Comparison of ENCODE assay signal across 15 mouse cellular contexts in the genomic region with DNA sequence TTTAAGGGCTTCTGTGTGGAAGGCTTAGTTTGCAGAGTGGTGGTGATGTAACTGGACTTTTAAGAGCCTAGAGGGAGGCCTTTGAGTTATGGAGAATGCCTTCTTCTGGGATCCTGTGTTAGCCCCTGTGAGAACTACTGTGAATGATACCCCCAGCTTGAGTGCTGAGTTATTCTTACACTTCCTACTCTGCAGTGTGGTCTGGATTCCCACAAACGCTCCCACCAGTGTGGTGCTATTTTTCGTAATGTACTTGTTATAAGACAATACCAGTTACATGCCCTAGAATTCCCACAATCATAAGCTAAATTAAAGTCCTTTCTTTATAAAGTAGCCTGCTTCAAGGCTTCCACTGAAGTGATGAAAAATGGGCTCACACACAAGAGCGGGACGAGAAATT.
"Had no signal": no experiment of that assay in that cellular context is flagged by ENCODE, and none has a peak within 500 bp of the region (broad histone marks: within the 10 kb centered on the region; RNA-seq: fewer than 3 reads in every experiment).

No protein-coding gene starts in this region.

- H3K4me2 ChIP-seq: neural tube, embryonic 13.5 days; neural tube, embryonic 15.5 days; stomach, embryonic 15.5 days had no signal

- H3K4me3 ChIP-seq: neural tube, embryonic 13.5 days; neural tube, embryonic 15.5 days; stomach, embryonic 15.5 days had no signal

- H3K9ac ChIP-seq: neural tube, embryonic 13.5 days; neural tube, embryonic 15.5 days; stomach, embryonic 15.5 days had no signal

- H3K27ac ChIP-seq: neural tube, embryonic 13.5 days; neural tube, embryonic 15.5 days; stomach, embryonic 15.5 days; stomach, postnatal 0 days had no signal

- H3K27me3 ChIP-seq: neural tube, embryonic 13.5 days; neural tube, embryonic 15.5 days; stomach, embryonic 15.5 days had no signal

- H3K36me3 ChIP-seq: neural tube, embryonic 13.5 days; neural tube, embryonic 15.5 days; stomach, embryonic 15.5 days had no signal

- DNase-seq: retina, postnatal 1 day; right cerebral cortex, postnatal 14 days; right cerebral cortex, postnatal 25 days; right cerebral cortex, postnatal 4 days; spleen, adult 18-20 months; thymus, adult 18-20 months; thymus, adult 2 months; thymus, postnatal 14 days; thymus, postnatal 25 days; thymus, postnatal 36 days; thymus, postnatal 4 days had no signal

- H3K9me3 ChIP-seq: neural tube, embryonic 13.5 days; neural tube, embryonic 15.5 days; stomach, embryonic 15.5 days had no signal

- H3K4me1 ChIP-seq: neural tube, embryonic 13.5 days; neural tube, embryonic 15.5 days; stomach, embryonic 15.5 days had no signal
